Mouse (Mus musculus): ENCODE results near the gene Anapc5. TPM values are rescaled to one million over a fixed set of nuclear protein-coding genes. Genes with fewer than 3 reads are reported as not detected.

Anapc5 gene
- polyA plus RNA-seq, 1 experiment, result 420 TPM

DNA sequence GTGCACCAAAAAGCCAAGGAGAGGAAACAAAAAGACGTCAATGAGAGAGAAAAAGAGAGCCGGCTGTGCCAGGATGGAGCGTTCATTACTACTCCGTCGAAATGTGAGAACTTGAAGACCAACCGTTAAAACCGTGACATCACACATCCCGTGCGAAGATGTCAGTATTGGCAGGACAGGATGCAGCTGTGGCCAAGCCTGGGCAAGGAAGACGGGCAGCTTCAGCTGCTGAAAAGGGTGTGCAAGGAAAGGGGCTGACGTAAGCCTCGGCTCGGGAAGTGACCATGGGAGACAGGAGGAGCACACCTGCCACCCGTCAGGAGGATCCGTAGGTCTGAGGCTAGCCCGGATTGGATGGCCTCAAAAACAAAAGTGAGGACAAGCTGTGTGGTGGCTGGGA lies 66.7 kb downstream of the Anapc5 start:
- Histone ChIP-seq H3K4me1 (ENCODE audit: control insufficient read depth, insufficient read depth, low read length) (no peaks in the 10 kb centered on the region), H3K27ac (ENCODE audit: insufficient read depth, low read length) (no peak overlapping the region), H3K4me3 (ENCODE audit: insufficient read depth, low read length) (no peak overlapping the region)
- TF ChIP-seq CTCF (IDR thresholded peaks at IDR 0.05; ENCODE audit: extremely low read depth, insufficient read depth, low read length) (no peak), POLR2A (IDR thresholded peaks at IDR 0.05; ENCODE audit: extremely low read depth, insufficient read depth, low read length) (no peak)

DNA sequence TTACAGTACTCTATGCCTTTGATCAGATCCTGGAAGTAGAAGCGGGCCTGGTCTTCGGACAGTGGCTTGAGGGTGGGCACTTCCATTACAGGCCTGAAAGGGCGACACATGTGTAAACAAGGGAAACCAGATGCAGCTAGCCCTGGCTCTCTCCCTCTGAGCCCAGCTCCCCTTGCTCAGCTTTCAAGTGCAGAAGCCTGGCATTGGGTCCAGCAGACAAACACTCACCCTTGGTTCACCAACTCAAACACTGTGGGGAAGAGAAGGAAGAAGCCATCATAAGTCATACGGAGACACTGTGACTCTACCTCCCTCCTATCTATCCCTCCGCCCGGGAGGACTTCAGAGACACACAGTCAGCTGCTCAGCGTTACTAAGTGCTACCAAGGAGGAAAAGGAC lies 73.2 kb downstream of the Anapc5 start:
- Histone ChIP-seq H3K4me3 (ENCODE audit: insufficient read depth, low read length) (no peak overlapping the region), H3K4me1 (ENCODE audit: control insufficient read depth, insufficient read depth, low read length) (no peaks in the 10 kb centered on the region), H3K27ac (ENCODE audit: insufficient read depth, low read length) (no peak overlapping the region)
- no peak for TF ChIP-seq CTCF (IDR thresholded peaks at IDR 0.05; ENCODE audit: extremely low read depth, insufficient read depth, low read length)
- TF ChIP-seq POLR2A (IDR thresholded peaks at IDR 0.05; ENCODE audit: extremely low read depth, insufficient read depth, low read length), result no peak

DNA sequence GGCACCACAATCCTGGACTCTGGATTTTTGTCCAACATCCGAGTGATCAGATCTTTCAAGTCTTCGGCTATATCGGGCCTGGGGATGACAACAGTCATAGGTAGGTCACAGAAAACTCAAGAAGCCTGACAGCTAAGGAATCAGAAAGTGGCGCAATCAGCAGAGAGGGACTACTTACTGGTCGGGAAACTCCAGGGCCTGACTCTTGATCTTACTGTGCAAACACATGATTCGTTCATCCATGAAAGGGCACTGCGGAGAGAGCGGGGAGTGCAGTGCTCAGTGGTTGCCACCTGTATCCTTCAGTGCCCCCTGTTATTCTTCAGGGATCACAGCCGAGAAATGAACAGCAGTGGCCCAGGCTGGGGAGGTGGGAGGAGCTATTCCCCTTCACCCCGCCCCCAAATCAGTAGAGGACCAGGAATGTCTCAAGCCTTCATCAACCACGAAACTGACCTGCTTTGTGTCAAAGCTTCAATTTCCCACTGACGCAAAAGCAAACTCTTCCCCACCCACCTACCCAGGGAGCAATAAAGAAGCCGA lies 77.2 kb downstream of the Anapc5 start:
- Histone ChIP-seq H3K4me1 (ENCODE audit: control insufficient read depth, insufficient read depth, low read length) (no peaks in the 10 kb centered on the region), H3K27ac (ENCODE audit: insufficient read depth, low read length) (no peak overlapping the region), H3K4me3 (ENCODE audit: insufficient read depth, low read length) (no peak overlapping the region)
- TF ChIP-seq POLR2A (IDR thresholded peaks at IDR 0.05; ENCODE audit: extremely low read depth, insufficient read depth, low read length) (no peak), CTCF (IDR thresholded peaks at IDR 0.05; ENCODE audit: extremely low read depth, insufficient read depth, low read length) (no peak)

Other genes with a start within 250 kb of the Anapc5 start
- 21.8 and 25.5 TPM in 2 replicates for gene Ift81, start 206.8 kb downstream of the Anapc5 start, polyA plus RNA-seq (2012; rRNA removed)
- 18.7 and 18.9 TPM in 2 replicates for gene P2rx7, start 177.4 kb downstream of the Anapc5 start, polyA plus RNA-seq (2012; rRNA removed)
- gene P2rx4, start 113.8 kb downstream of the Anapc5 start, polyA plus RNA-seq (2012; rRNA removed), result 24.7 and 29.2 TPM in 2 replicates
- 274 and 276 TPM in 2 replicates for gene Camkk2, start 41.9 kb downstream of the Anapc5 start, polyA plus RNA-seq (2012; rRNA removed)
- gene Rnf34, start 28.7 kb upstream of the Anapc5 start, polyA plus RNA-seq (2012; rRNA removed), result 35.8 and 38.1 TPM in 2 replicates
- 16.6 and 18.7 TPM in 2 replicates for gene Kdm2b, start 168.5 kb upstream of the Anapc5 start, polyA plus RNA-seq (2012; rRNA removed)
- 13.2 and 14.3 TPM in 2 replicates for gene Orai1, start 193.7 kb upstream of the Anapc5 start, polyA plus RNA-seq (2012; rRNA removed)
- gene Morn3, start 225.7 kb upstream of the Anapc5 start, polyA plus RNA-seq (2012; rRNA removed), result 0.11 and 0.27 TPM in 2 replicates
- gene Tmem120b, start 247.1 kb upstream of the Anapc5 start, polyA plus RNA-seq (2012; rRNA removed), result 10.7 and 11.3 TPM in 2 replicates